Mouse (Mus musculus): ENCODE data around the gene Satb1.

GRCm38 (mm10) chr17:51777813-51778212 is 55.3 kb downstream of the Satb1 start:
- TF ChIP-seq POLR2A (IDR thresholded peaks at IDR 0.05; ENCODE audit: insufficient read depth, low read depth, low read length) (no peak), CTCF (IDR thresholded peaks at IDR 0.05; ENCODE audit: insufficient read depth, low read depth, low read length) (no peak)

All from olfactory bulb, adult 2 months (tissue).